Mouse (Mus musculus) right cerebral cortex, postnatal 25 days (tissue): ENCODE data around the gene Catsperz.

Experiments
- DNase-seq: peaks from one replicate; pipeline ENCODE4 v3.0.0; 2022

Catsperz gene

GRCm38 (mm10) chr19:6925307-6925573 lies at the start of gene Catsperz:
Gene Catsperz (minus strand): TSS chr19:6925380.
- no peak for DNase-seq

GRCm38 (mm10) chr19:6974211-6975205 lies 49.3 kb upstream of the Catsperz start, which contains the start of gene Ppp1r14b:
Gene Ppp1r14b (plus strand): TSS chr19:6974968.
- DNase-seq: peak; percentile 84

- DNase-seq: no peak
These were observed 48.5 kb upstream of the Catsperz start for GRCm38 (mm10) chr19:6973581-6974190.

GRCm38 (mm10) chr19:6972247-6972917 lies 47.2 kb upstream of the Catsperz start:
- DNase-seq: no peak

GRCm38 (mm10) chr19:6971644-6972043 lies 46.5 kb upstream of the Catsperz start:
- no peak for DNase-seq

GRCm38 (mm10) chr19:6970460-6971085 lies 45.4 kb upstream of the Catsperz start:
- no peak for DNase-seq

- DNase-seq: no peak
These were observed 44.6 kb upstream of the Catsperz start for GRCm38 (mm10) chr19:6969665-6970381.

- no peak for DNase-seq
These were observed 44.1 kb upstream of the Catsperz start for GRCm38 (mm10) chr19:6969291-6969664.

GRCm38 (mm10) chr19:6968491-6969271 lies 43.5 kb upstream of the Catsperz start:
- no peak for DNase-seq

GRCm38 (mm10) chr19:6956461-6956860 lies 31.3 kb upstream of the Catsperz start:
- DNase-seq: no peak

GRCm38 (mm10) chr19:6955424-6955823 lies 30.2 kb upstream of the Catsperz start:
- no peak for DNase-seq

- no peak for DNase-seq
These were observed 28.9 kb upstream of the Catsperz start for GRCm38 (mm10) chr19:6954046-6954445.

- no peak for DNase-seq
These were observed 27.5 kb upstream of the Catsperz start for GRCm38 (mm10) chr19:6952712-6953037.

GRCm38 (mm10) chr19:6951994-6952711 lies 27.0 kb upstream of the Catsperz start:
- peak; percentile 74 for DNase-seq

GRCm38 (mm10) chr19:6951381-6951968 lies 26.3 kb upstream of the Catsperz start:
- DNase-seq: peak; percentile 92

- peak; percentile 68 for DNase-seq
These were observed 25.5 kb upstream of the Catsperz start for GRCm38 (mm10) chr19:6950613-6951153.

GRCm38 (mm10) chr19:6949951-6950350 lies 24.8 kb upstream of the Catsperz start:
- DNase-seq: no peak

- no peak for DNase-seq
These were observed 24.4 kb upstream of the Catsperz start for GRCm38 (mm10) chr19:6949532-6949931.

GRCm38 (mm10) chr19:6948186-6948585 lies 23.0 kb upstream of the Catsperz start:
- no peak for DNase-seq

GRCm38 (mm10) chr19:6947742-6948141 lies 22.6 kb upstream of the Catsperz start:
- no peak for DNase-seq
